Mouse (Mus musculus) bone marrow macrophage, adult 2 months (primary cell): ENCODE results near the gene Siglec1.

Experiments used
- CTCF ChIP-seq: IDR thresholded peaks from 2 replicates; pipeline ENCODE4 v1.5.1; 2012; ENCODE audit warnings: low read depth, mild to moderate bottlenecking, low read length, moderate library complexity
- POLR2A ChIP-seq: IDR thresholded peaks from 2 replicates; pipeline ENCODE4 v1.6.1; 2012; ENCODE audit warnings: mild to moderate bottlenecking, low read depth, low read length, borderline replicate concordance

DNA sequence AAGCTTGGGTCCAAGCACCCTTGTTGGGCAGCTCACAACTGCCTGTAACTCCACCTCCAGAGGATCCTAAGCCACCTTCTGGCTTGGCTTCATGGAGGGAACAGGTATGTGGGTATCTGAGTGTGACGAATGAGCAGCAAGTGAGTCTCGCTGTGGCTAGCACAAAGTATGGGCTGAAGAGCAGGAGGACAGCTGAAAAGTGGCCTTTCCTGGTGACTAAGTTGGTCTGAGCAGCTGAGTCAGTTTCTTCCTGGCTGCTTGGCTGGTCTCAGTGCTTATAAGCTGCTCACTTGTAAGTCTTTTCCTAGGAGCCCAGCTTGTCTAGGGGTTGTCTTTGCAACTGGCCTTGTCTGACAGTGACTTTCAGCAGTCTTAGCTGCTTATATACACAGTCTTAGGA, 50.2 kb downstream of the Siglec1 start:
- no peak for TF ChIP-seq POLR2A
- no peak for TF ChIP-seq CTCF
